Mouse (Mus musculus) c-Kit-positive CD71-positive TER-119-positive erythroid progenitor cells, embryonic 14.5 days (primary cell): ENCODE data around the gene Slc35e2.
"Not testable (repeated sequence)": the region's sequence is repeated elsewhere in the genome, so short reads cannot be mapped to it uniquely, and the experiment has no call there.

Experiments
- DNase-seq: peaks from one replicate; pipeline ENCODE4 v3.0.0-alpha.2; 2013; ENCODE audit warnings: low spot score

Gene Slc35e2

GRCm38 (mm10) chr4:155601091-155601996 lies at the start of gene Slc35e2:
TSS of gene Slc35e2 (plus strand) at chr4:155601416.
- peak; percentile 94 for DNase-seq

- no peak for DNase-seq
These were observed 48.2 kb upstream of the Slc35e2 start for GRCm38 (mm10) chr4:155552917-155553532.

GRCm38 (mm10) chr4:155554880-155555279 lies 46.3 kb upstream of the Slc35e2 start:
- DNase-seq: no peak

- DNase-seq: no peak
These were observed 45.8 kb upstream of the Slc35e2 start for GRCm38 (mm10) chr4:155555464-155555863.

GRCm38 (mm10) chr4:155559454-155559853 lies 41.8 kb upstream of the Slc35e2 start:
- DNase-seq: no peak

- DNase-seq: no peak
These were observed 40.3 kb upstream of the Slc35e2 start for GRCm38 (mm10) chr4:155560932-155561331.

- DNase-seq: no peak
These were observed 39.4 kb upstream of the Slc35e2 start, which contains the start of gene Nadk for GRCm38 (mm10) chr4:155561661-155562442. TSS of gene Nadk (plus strand) at chr4:155562378.

- no peak for DNase-seq
These were observed 38.4 kb upstream of the Slc35e2 start for GRCm38 (mm10) chr4:155562725-155563399.

- peak; percentile 95 for DNase-seq
These were observed 37.6 kb upstream of the Slc35e2 start for GRCm38 (mm10) chr4:155563400-155564231.

- no peak for DNase-seq
These were observed 36.7 kb upstream of the Slc35e2 start for GRCm38 (mm10) chr4:155564315-155565069.

GRCm38 (mm10) chr4:155566555-155566954 lies 34.7 kb upstream of the Slc35e2 start:
- DNase-seq: no peak

- DNase-seq: peak; percentile 46
These were observed 33.0 kb upstream of the Slc35e2 start for GRCm38 (mm10) chr4:155568170-155568569.

GRCm38 (mm10) chr4:155568632-155569370 lies 32.4 kb upstream of the Slc35e2 start:
- DNase-seq: no peak

GRCm38 (mm10) chr4:155569818-155570217 lies 31.4 kb upstream of the Slc35e2 start:
- DNase-seq: no peak

- not testable (repeated sequence) for DNase-seq
These were observed 30.9 kb upstream of the Slc35e2 start for GRCm38 (mm10) chr4:155570315-155570714.

- no peak for DNase-seq
These were observed 29.8 kb upstream of the Slc35e2 start for GRCm38 (mm10) chr4:155571442-155571841.

- no peak for DNase-seq
These were observed 28.1 kb upstream of the Slc35e2 start for GRCm38 (mm10) chr4:155573155-155573554.

GRCm38 (mm10) chr4:155573876-155574275 lies 27.3 kb upstream of the Slc35e2 start:
- DNase-seq: no peak

- DNase-seq: no peak
These were observed 26.3 kb upstream of the Slc35e2 start for GRCm38 (mm10) chr4:155574931-155575330.
